Mouse (Mus musculus): ENCODE results near the gene Atrnl1. TPM values are rescaled to one million over a fixed set of nuclear protein-coding genes. Genes with fewer than 3 reads are reported as not detected.

The Atrnl1 gene
- total RNA-seq, 1 experiment from 2014 or later, result 8.1 TPM

- ATAC-seq (replicated peaks in 1 of 2; ENCODE audit: insufficient read depth in 1 of 2, low FRiP score in 2 of 2, low TSS enrichment in 1 of 2, low read depth in 1 of 2, poor library complexity in 2 of 2, severe bottlenecking in 2 of 2), result no peak
Measured at GRCm38 (mm10) chr19:58087901-58088300, 477.1 kb downstream of the Atrnl1 start.

- ATAC-seq (replicated peaks in 1 of 2; ENCODE audit: insufficient read depth in 1 of 2, low FRiP score in 2 of 2, low TSS enrichment in 1 of 2, low read depth in 1 of 2, poor library complexity in 2 of 2, severe bottlenecking in 2 of 2), result no peak
Measured at GRCm38 (mm10) chr19:58088433-58088832, 477.6 kb downstream of the Atrnl1 start.

- no peak for ATAC-seq (replicated peaks in 1 of 2; ENCODE audit: insufficient read depth in 1 of 2, low FRiP score in 2 of 2, low TSS enrichment in 1 of 2, low read depth in 1 of 2, poor library complexity in 2 of 2, severe bottlenecking in 2 of 2)
Measured at GRCm38 (mm10) chr19:58091911-58092310, 481.1 kb downstream of the Atrnl1 start.

GRCm38 (mm10) chr19:58094781-58095543, 484.1 kb downstream of the Atrnl1 start:
- no peak for ATAC-seq (replicated peaks in 1 of 2; ENCODE audit: insufficient read depth in 1 of 2, low FRiP score in 2 of 2, low TSS enrichment in 1 of 2, low read depth in 1 of 2, poor library complexity in 2 of 2, severe bottlenecking in 2 of 2)

- ATAC-seq (replicated peaks in 1 of 2; ENCODE audit: insufficient read depth in 1 of 2, low FRiP score in 2 of 2, low TSS enrichment in 1 of 2, low read depth in 1 of 2, poor library complexity in 2 of 2, severe bottlenecking in 2 of 2), result no peak
Measured at GRCm38 (mm10) chr19:58095776-58096175, 484.9 kb downstream of the Atrnl1 start.

- ATAC-seq (replicated peaks in 1 of 2; ENCODE audit: insufficient read depth in 1 of 2, low FRiP score in 2 of 2, low TSS enrichment in 1 of 2, low read depth in 1 of 2, poor library complexity in 2 of 2, severe bottlenecking in 2 of 2), result peak in 1 of 2 experiments; percentile 45; a peak in 1 of 4 replicates
Measured at GRCm38 (mm10) chr19:58097195-58097594, 486.4 kb downstream of the Atrnl1 start.

GRCm38 (mm10) chr19:58099539-58099938, 488.7 kb downstream of the Atrnl1 start:
- ATAC-seq (replicated peaks in 1 of 2; ENCODE audit: insufficient read depth in 1 of 2, low FRiP score in 2 of 2, low TSS enrichment in 1 of 2, low read depth in 1 of 2, poor library complexity in 2 of 2, severe bottlenecking in 2 of 2), result no peak

GRCm38 (mm10) chr19:58100381-58100780, 489.5 kb downstream of the Atrnl1 start:
- ATAC-seq (replicated peaks in 1 of 2; ENCODE audit: insufficient read depth in 1 of 2, low FRiP score in 2 of 2, low TSS enrichment in 1 of 2, low read depth in 1 of 2, poor library complexity in 2 of 2, severe bottlenecking in 2 of 2), result no peak

- peak; percentile 85 to 87 for ATAC-seq (replicated peaks in 1 of 2; ENCODE audit: insufficient read depth in 1 of 2, low FRiP score in 2 of 2, low TSS enrichment in 1 of 2, low read depth in 1 of 2, poor library complexity in 2 of 2, severe bottlenecking in 2 of 2)
Measured at GRCm38 (mm10) chr19:58104544-58104943, 493.7 kb downstream of the Atrnl1 start.

- ATAC-seq (replicated peaks in 1 of 2; ENCODE audit: insufficient read depth in 1 of 2, low FRiP score in 2 of 2, low TSS enrichment in 1 of 2, low read depth in 1 of 2, poor library complexity in 2 of 2, severe bottlenecking in 2 of 2), result no peak
Measured at GRCm38 (mm10) chr19:58107632-58108031, 496.8 kb downstream of the Atrnl1 start.

GRCm38 (mm10) chr19:58110491-58110890, 499.7 kb downstream of the Atrnl1 start:
- ATAC-seq (replicated peaks in 1 of 2; ENCODE audit: insufficient read depth in 1 of 2, low FRiP score in 2 of 2, low TSS enrichment in 1 of 2, low read depth in 1 of 2, poor library complexity in 2 of 2, severe bottlenecking in 2 of 2), result no peak

GRCm38 (mm10) chr19:58111291-58111690, 500.5 kb downstream of the Atrnl1 start:
- ATAC-seq (replicated peaks in 1 of 2; ENCODE audit: insufficient read depth in 1 of 2, low FRiP score in 2 of 2, low TSS enrichment in 1 of 2, low read depth in 1 of 2, poor library complexity in 2 of 2, severe bottlenecking in 2 of 2), result no peak

GRCm38 (mm10) chr19:58112151-58112550, 501.3 kb downstream of the Atrnl1 start:
- no peak for ATAC-seq (replicated peaks in 1 of 2; ENCODE audit: insufficient read depth in 1 of 2, low FRiP score in 2 of 2, low TSS enrichment in 1 of 2, low read depth in 1 of 2, poor library complexity in 2 of 2, severe bottlenecking in 2 of 2)

GRCm38 (mm10) chr19:58113092-58113731, 502.4 kb downstream of the Atrnl1 start:
- peak; percentile 87 to 95 for ATAC-seq (replicated peaks in 1 of 2; ENCODE audit: insufficient read depth in 1 of 2, low FRiP score in 2 of 2, low TSS enrichment in 1 of 2, low read depth in 1 of 2, poor library complexity in 2 of 2, severe bottlenecking in 2 of 2)

GRCm38 (mm10) chr19:58117595-58117994, 506.8 kb downstream of the Atrnl1 start:
- no peak for ATAC-seq (replicated peaks in 1 of 2; ENCODE audit: insufficient read depth in 1 of 2, low FRiP score in 2 of 2, low TSS enrichment in 1 of 2, low read depth in 1 of 2, poor library complexity in 2 of 2, severe bottlenecking in 2 of 2)

- ATAC-seq (replicated peaks in 1 of 2; ENCODE audit: insufficient read depth in 1 of 2, low FRiP score in 2 of 2, low TSS enrichment in 1 of 2, low read depth in 1 of 2, poor library complexity in 2 of 2, severe bottlenecking in 2 of 2), result no peak
Measured at GRCm38 (mm10) chr19:58118141-58118835, 507.5 kb downstream of the Atrnl1 start.

- ATAC-seq (replicated peaks in 1 of 2; ENCODE audit: insufficient read depth in 1 of 2, low FRiP score in 2 of 2, low TSS enrichment in 1 of 2, low read depth in 1 of 2, poor library complexity in 2 of 2, severe bottlenecking in 2 of 2), result no peak
Measured at GRCm38 (mm10) chr19:58118864-58119263, 508.0 kb downstream of the Atrnl1 start.

GRCm38 (mm10) chr19:58119681-58120173, 508.9 kb downstream of the Atrnl1 start:
- ATAC-seq (replicated peaks in 1 of 2; ENCODE audit: insufficient read depth in 1 of 2, low FRiP score in 2 of 2, low TSS enrichment in 1 of 2, low read depth in 1 of 2, poor library complexity in 2 of 2, severe bottlenecking in 2 of 2), result peak; percentile 25 to 39; a peak in 2 of 4 replicates
